Mouse (Mus musculus): ENCODE data around the gene 1700025G04Rik.

DNA sequence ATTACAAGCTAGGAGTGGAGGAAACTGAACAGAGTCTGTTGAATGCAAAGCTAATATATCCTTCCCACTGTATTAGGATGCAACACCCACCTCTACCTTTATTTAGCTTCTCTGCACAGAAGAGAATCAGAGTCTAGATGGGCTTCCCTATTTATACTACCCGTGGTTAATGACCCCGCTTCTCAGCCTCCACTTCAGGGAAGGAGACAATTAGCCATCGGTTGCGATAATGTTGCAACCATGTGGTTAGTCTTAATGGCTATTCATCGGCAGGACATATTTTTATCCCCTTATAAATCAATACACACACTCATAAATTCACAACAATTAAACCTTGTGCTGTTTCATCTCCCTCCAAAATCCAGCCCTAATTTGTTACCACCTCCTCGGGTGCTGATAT, 9.7 kb downstream of the 1700025G04Rik start:
- TF ChIP-seq CTCF (IDR thresholded peaks at IDR 0.05; ENCODE audit: low read depth), result no peak
- no peak for TF ChIP-seq EP300 (IDR thresholded peaks at IDR 0.05; ENCODE audit: low read depth)

Measured in heart, postnatal 0 days (tissue).